Mouse (Mus musculus) right cerebral cortex, postnatal 14 days (tissue): ENCODE data around the gene Clk2.
"Not testable (repeated sequence)": the region's sequence is repeated elsewhere in the genome, so short reads cannot be mapped to it uniquely, and the experiment has no call there.

ENCODE experiments used
- DNase-seq: peaks from one replicate; pipeline ENCODE4 v3.0.0; 2022

Clk2 gene

GRCm38 (mm10) chr3:89193853-89194252 is 29.3 kb downstream of the Clk2 start:
- no peak for DNase-seq

GRCm38 (mm10) chr3:89195979-89196877 is 31.6 kb downstream of the Clk2 start:
- DNase-seq, result peak; percentile 83

GRCm38 (mm10) chr3:89199839-89200238 is 35.2 kb downstream of the Clk2 start:
- no peak for DNase-seq

- DNase-seq, result peak; percentile 79
Measured at GRCm38 (mm10) chr3:89202253-89203141, 37.9 kb downstream of the Clk2 start, which contains the start of gene Gba. Gba (plus strand) TSS chr3:89202928.

- DNase-seq, result no peak
Measured at GRCm38 (mm10) chr3:89203142-89203514, 38.5 kb downstream of the Clk2 start.

GRCm38 (mm10) chr3:89206079-89206478 is 41.5 kb downstream of the Clk2 start:
- DNase-seq, result no peak

GRCm38 (mm10) chr3:89206695-89207094 is 42.1 kb downstream of the Clk2 start:
- no peak for DNase-seq

GRCm38 (mm10) chr3:89208075-89208657 is 43.6 kb downstream of the Clk2 start:
- DNase-seq, result no peak

GRCm38 (mm10) chr3:89208736-89209135 is 44.1 kb downstream of the Clk2 start:
- DNase-seq, result no peak

- DNase-seq, result no peak
Measured at GRCm38 (mm10) chr3:89209731-89210130, 45.1 kb downstream of the Clk2 start.

GRCm38 (mm10) chr3:89210162-89210561 is 45.6 kb downstream of the Clk2 start:
- no peak for DNase-seq

GRCm38 (mm10) chr3:89210731-89211130 is 46.1 kb downstream of the Clk2 start:
- no peak for DNase-seq

GRCm38 (mm10) chr3:89213803-89214530 is 49.4 kb downstream of the Clk2 start:
- peak; percentile 90 for DNase-seq

- peak; percentile 37 for DNase-seq
Measured at GRCm38 (mm10) chr3:89214681-89215411, 50.3 kb downstream of the Clk2 start, which contains the start of gene Thbs3. Thbs3 (plus strand) TSS chr3:89215180.

- DNase-seq, result peak; percentile 87
Measured at GRCm38 (mm10) chr3:89215853-89216252, 51.3 kb downstream of the Clk2 start.

GRCm38 (mm10) chr3:89216407-89216806 is 51.8 kb downstream of the Clk2 start:
- not testable (repeated sequence) for DNase-seq

- no peak for DNase-seq
Measured at GRCm38 (mm10) chr3:89218271-89218670, 53.7 kb downstream of the Clk2 start.

- DNase-seq, result peak; percentile 1
Measured at GRCm38 (mm10) chr3:89219546-89219945, 55.0 kb downstream of the Clk2 start.

- DNase-seq, result peak; percentile 8
Measured at GRCm38 (mm10) chr3:89221167-89221566, 56.6 kb downstream of the Clk2 start.

- no peak for DNase-seq
Measured at GRCm38 (mm10) chr3:89224796-89225195, 60.2 kb downstream of the Clk2 start.

- DNase-seq, result no peak
Measured at GRCm38 (mm10) chr3:89225321-89225815, 60.8 kb downstream of the Clk2 start.
